Mouse (Mus musculus) intestine, embryonic 15.5 days (tissue): ENCODE measurements at regions not wholly inside any gene's neighbourhood (a gene's known extent, or its start where the extent isn't known, plus 50 kb on each side); places are given as distances from the start of the nearest gene placed in this dataset.
"Not testable (repeated sequence)": the region's sequence is repeated elsewhere in the genome, so short reads cannot be mapped to it uniquely, and the experiment has no call there.

ENCODE experiments used
- ATAC-seq: fragments of 200-750 bp; cut with Nextera tagmentation; 2 replicates; pipeline ENCODE4 v1.8.0; 2017; ENCODE audit warnings: moderate TSS enrichment, moderate library complexity
- H3K27ac ChIP-seq: fragments of 300-500 bp; sonication (generic); 2 replicates; pipeline ENCODE4 v1.5.1; 2015; ENCODE audit warnings: mild to moderate bottlenecking, inconsistent platforms
- H3K27me3 ChIP-seq: fragments of 300-500 bp; sonication (generic); replicated peaks from 2 replicates; pipeline ENCODE4 v1.6.1; 2015; ENCODE audit warnings: inconsistent platforms
- H3K36me3 ChIP-seq: fragments of 300-500 bp; sonication (generic); 2 replicates; pipeline ENCODE4 v1.6.1; 2015; ENCODE audit warnings: inconsistent platforms
- H3K4me1 ChIP-seq: fragments of 300-500 bp; sonication (generic); replicated peaks from 2 replicates; pipeline ENCODE4 v1.6.1; 2015; ENCODE audit warnings: inconsistent platforms
- H3K4me2 ChIP-seq: fragments of 300-500 bp; sonication (generic); replicated peaks from 2 replicates; pipeline ENCODE4 v1.6.1; 2015; ENCODE audit warnings: mild to moderate bottlenecking, inconsistent platforms
- H3K4me3 ChIP-seq: fragments of 300-500 bp; sonication (generic); replicated peaks from 2 replicates; pipeline ENCODE4 v1.5.1; 2015; ENCODE audit warnings: inconsistent platforms
- H3K9ac ChIP-seq: fragments of 300-500 bp; sonication (generic); 2 replicates; pipeline ENCODE4 v1.6.1; 2015; ENCODE audit warnings: inconsistent platforms
- H3K9me3 ChIP-seq: fragments of 300-500 bp; sonication (generic); 2 replicates; pipeline ENCODE4 v1.6.1; 2016; ENCODE audit warnings: inconsistent platforms
- WGBS: fragments of 180-500 bp; shearing (Covaris S2); methylation state at CpG from one replicate; pipeline ENCODE4 v1.1.7; 2015; 5-methylcytosine and 5-hydroxymethylcytosine counted together

DNA sequence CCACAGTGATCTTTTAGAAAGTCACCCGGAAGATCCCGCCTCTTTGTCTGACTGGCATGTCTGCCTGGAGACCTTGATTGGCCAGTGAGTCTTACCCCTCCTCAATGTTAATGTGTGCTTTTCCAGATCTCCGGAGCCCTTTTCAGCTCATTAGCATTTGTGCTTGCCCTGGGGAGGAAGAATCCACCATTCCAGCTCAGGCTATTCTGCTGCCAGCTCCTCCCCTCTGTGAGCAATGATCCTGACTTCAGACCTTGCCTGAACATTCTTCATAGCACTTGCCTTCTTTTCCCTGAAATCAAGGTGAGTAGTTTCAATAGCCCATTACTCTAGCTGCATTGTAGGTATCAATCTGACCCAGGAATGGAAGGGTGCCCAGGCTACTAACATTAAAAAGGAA lies 102.2 kb upstream of the Gm10767 start:
- not testable (repeated sequence) for H3K4me1 ChIP-seq, H3K27me3 ChIP-seq, H3K9ac ChIP-seq, H3K27ac ChIP-seq, H3K36me3 ChIP-seq, H3K4me3 ChIP-seq, H3K9me3 ChIP-seq, H3K4me2 ChIP-seq, ATAC-seq
- 77% methylated on average over 3 of the region's 3 CpGs for WGBS

DNA sequence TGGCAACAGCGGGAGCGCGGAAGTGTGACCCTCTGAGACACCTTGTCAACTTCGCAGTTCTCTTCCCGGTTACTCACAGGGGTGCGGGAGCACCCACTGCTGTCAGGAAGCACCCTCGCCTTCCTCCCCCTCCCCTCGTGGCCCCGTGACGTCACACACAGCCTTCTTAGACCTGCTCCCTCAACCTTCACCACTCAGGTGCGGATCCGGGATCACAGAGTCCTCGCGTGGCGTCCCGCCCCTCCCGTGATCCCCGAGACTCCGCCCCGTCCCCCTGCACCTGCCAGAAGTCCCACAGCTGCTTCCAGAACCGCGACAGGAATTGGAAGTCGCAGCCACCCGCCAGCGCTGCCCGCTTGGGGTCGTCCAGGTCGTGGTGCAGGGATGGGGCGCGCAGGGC lies 97.1 kb upstream of the Gm10767 start:
- H3K27ac ChIP-seq, H3K36me3 ChIP-seq, H3K27me3 ChIP-seq, H3K4me1 ChIP-seq, H3K9ac ChIP-seq, H3K9me3 ChIP-seq, H3K4me3 ChIP-seq, ATAC-seq: not testable (repeated sequence)
- peak overlapping the region; percentile 43 for H3K4me2 ChIP-seq
- WGBS, result 6% methylated on average over 28 of the region's 30 CpGs
